Mouse (Mus musculus) cerebellum, adult 2 months (tissue): ENCODE measurements around the gene Gm21970. TPM values are rescaled to one million over a fixed set of nuclear protein-coding genes. Genes with fewer than 3 reads are reported as not detected.

ENCODE experiments used
- DNase-seq, 2 experiments: peaks; one replicate each; pipeline ENCODE4 v3.0.0; 2021
- H3K27ac ChIP-seq: fragments of 200-500 bp; 2 replicates; pipeline ENCODE4 v1.5.1; 2012; ENCODE audit warnings: low read length, control low read depth, inconsistent platforms; ENCODE audit not compliant: insufficient read depth
- H3K27me3 ChIP-seq: fragments of 200-500 bp; 2 replicates; pipeline ENCODE4 v1.6.1; 2012; ENCODE audit warnings: inconsistent platforms, mild to moderate bottlenecking, low read length, moderate library complexity; ENCODE audit not compliant: control insufficient read depth, insufficient read depth
- H3K4me1 ChIP-seq: fragments of 200-500 bp; 2 replicates; pipeline ENCODE4 v1.6.1; 2011; ENCODE audit warnings: low read length; ENCODE audit not compliant: control insufficient read depth, insufficient read depth
- H3K4me3 ChIP-seq: fragments of 200-500 bp; replicated peaks from 2 replicates; pipeline ENCODE3; 2011; ENCODE audit warnings: mild to moderate bottlenecking, low read depth, low read length, control low read depth; ENCODE audit not compliant: insufficient read depth
- CTCF ChIP-seq: fragments of 200-500 bp; IDR thresholded peaks from 2 replicates; pipeline ENCODE4 v1.5.1; 2011; ENCODE audit warnings: low read depth, mild to moderate bottlenecking, control low read depth, low read length, moderate library complexity, borderline replicate concordance; ENCODE audit not compliant: insufficient read depth
- POLR2A ChIP-seq: fragments of 200-500 bp; IDR thresholded peaks from 2 replicates; pipeline ENCODE4 v1.6.1; 2011; ENCODE audit warnings: low read length, control low read depth, borderline replicate concordance; ENCODE audit not compliant: insufficient read depth
- WGBS: fragments of 180-500 bp; shearing (Covaris S2); methylation state at CpG from one replicate; pipeline ENCODE4 v1.1.7; 2018; 5-methylcytosine and 5-hydroxymethylcytosine counted together
- polyA plus RNA-seq: library from polyadenylated mRNA; depleted of rRNA; stranded (reverse); fragments of >200 nt; gene quantifications from 2 replicates; pipeline ENCODE4 v1.2.3, GENCODE M21; 2012; rRNA removed

Gene Gm21970
- polyA plus RNA-seq, 1 experiment = not detected

- WGBS = 40% methylated on average over 13 of the region's 13 CpGs
- TF ChIP-seq POLR2A (no peak), CTCF (no peak)
- DNase-seq = no peak
- Histone ChIP-seq H3K4me3 (peak overlapping the region; percentile 56), H3K27ac (no peak overlapping the region), H3K4me1 (no peaks in the 10 kb centered on the region), H3K27me3 (no peaks in the 10 kb centered on the region)
Observed at GRCm38 (mm10) chr16:91465505-91466240, 74.2 kb downstream of the Gm21970 start.

GRCm38 (mm10) chr16:91466566-91466965 lies 75.0 kb downstream of the Gm21970 start:
- no peak for DNase-seq
- no peak overlapping the region for H3K4me3 ChIP-seq
- H3K27ac ChIP-seq = no peak overlapping the region
- no peaks in the 10 kb centered on the region for H3K4me1 ChIP-seq
- no peaks in the 10 kb centered on the region for H3K27me3 ChIP-seq
- 63% methylated on average over 6 of the region's 6 CpGs for WGBS
- TF ChIP-seq CTCF (no peak), POLR2A (no peak)

Other genes starting within 250 kb of the Gm21970 start
- 29.6 and 34.8 TPM in 2 replicates for gene Olig2, start 166.3 kb upstream of the Gm21970 start, polyA plus RNA-seq
- 191 and 233 TPM in 2 replicates for gene Olig1, start 121.9 kb upstream of the Gm21970 start, polyA plus RNA-seq
- gene Ifnar2, start 18.9 kb upstream of the Gm21970 start, polyA plus RNA-seq = 33.9 and 35.5 TPM in 2 replicates
- 9.1 and 10.4 TPM in 2 replicates for gene Il10rb, start 14.4 kb downstream of the Gm21970 start, polyA plus RNA-seq
- gene Ifnar1, start 93.5 kb downstream of the Gm21970 start, polyA plus RNA-seq = 31.7 and 32.2 TPM in 2 replicates
- gene Ifngr2, start 155.4 kb downstream of the Gm21970 start, polyA plus RNA-seq = 33.9 and 34.5 TPM in 2 replicates
- gene Tmem50b, start 206.1 kb downstream of the Gm21970 start, polyA plus RNA-seq = 147 and 148 TPM in 2 replicates
- 7.6 and 7.7 TPM in 2 replicates for gene Dnajc28, start 227.3 kb downstream of the Gm21970 start, polyA plus RNA-seq